Mouse (Mus musculus): Measurements from ENCODE around the gene Esx1. TPM values are rescaled to one million over a fixed set of nuclear protein-coding genes. Genes with fewer than 3 reads are reported as not detected.
A peak's percentile ranks its signal among the peaks of the same experiment; 100 is the strongest.

Gene Esx1
- polyA plus RNA-seq, 1 experiment from 2014 or later: not detected

DNA sequence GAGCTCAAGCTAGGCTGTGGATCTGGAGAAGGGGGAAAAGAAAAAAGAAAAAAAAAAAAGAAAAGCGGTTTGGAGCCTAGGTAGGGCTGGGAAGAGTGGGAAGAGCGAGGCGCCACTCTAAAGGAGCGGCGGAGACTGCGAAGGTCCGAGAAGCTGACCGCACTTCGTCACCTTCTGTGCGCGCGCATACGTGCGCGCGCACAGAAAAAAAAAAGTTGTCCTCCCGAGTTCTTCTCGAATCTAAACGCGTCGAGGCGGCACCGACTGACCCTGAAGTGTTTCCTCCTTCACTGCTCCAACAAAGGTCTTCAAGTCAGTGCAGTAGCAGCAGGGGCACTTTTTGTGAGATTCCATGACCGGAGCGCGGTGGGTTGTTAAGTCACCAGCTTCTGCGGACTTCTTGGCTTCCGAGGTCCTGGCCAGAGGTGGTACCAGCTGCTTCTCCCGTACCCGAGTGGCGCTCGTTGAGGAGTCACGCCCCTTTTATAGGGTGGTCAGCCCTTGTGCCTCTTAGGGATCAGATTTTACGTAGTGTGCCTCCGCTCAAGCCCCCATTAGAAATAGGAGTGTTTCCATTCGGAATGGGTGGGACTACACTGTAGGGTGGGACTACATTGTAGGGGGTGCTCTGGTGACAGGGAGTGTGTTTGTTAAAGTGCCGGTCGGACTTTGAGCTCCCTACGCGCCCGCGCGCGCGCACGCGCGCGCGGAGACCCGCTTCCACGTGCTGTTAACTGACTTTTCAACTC lies 2.0 kb downstream of the Esx1 start:
- ATAC-seq (ENCODE audit: low FRiP score, low read depth): no peak
- peaks cover 85% of the 10 kb centered on the region for H3K27me3 ChIP-seq
- peak overlapping the region; percentile 18 for H3K4me3 ChIP-seq
- H3K4me2 ChIP-seq (replicated peaks): peak overlapping the region; percentile 46
- WGBS: 17% methylated on average over 51 of the region's 52 CpGs
- H3K9me3 ChIP-seq: no peaks in the 10 kb centered on the region
- H3K36me3 ChIP-seq: no peaks in the 10 kb centered on the region
- H3K27ac ChIP-seq: no peak overlapping the region
- H3K4me1 ChIP-seq: no peaks in the 10 kb centered on the region
- H3K9ac ChIP-seq: no peak overlapping the region

DNA sequence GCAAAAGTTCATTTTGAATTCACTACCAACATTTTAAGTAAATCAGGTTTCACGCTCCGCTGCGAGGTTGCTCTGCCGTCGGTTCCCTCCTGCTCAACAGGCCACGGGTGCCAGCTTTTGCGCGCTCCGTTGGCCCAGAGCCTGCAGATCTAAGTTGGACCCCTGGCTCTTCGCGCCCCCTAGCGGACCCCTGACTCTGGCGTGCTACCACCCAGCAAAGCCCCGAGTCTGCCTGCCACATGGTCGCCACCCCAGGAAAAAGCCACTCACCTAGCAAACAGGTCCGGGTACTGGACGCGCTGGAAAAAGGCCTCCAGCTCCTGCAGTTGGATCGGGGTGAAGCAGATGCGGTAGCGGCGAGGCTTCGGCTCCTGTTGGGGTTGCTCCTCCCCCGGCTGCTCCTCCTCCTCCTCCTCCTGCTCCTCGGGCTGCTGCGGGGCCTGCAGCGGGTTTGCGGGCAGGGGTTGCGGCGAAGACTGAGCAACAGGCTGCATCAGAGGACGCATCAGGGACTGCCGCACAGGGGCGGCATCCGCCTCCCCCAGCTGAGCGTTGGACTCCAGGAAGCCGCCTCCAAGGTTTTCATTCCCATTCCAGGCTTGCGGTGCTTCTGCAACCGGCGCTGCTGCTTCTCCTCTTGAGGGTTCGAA lies 3.7 kb downstream of the Esx1 start:
- Histone ChIP-seq H3K27me3 (peaks cover 86% of the 10 kb centered on the region), H3K9ac (no peak overlapping the region), H3K4me3 (peak overlapping the region; percentile 20; the same call in 1 of the 2 replicates), H3K9me3 (no peaks in the 10 kb centered on the region), H3K27ac (no peak overlapping the region), H3K4me2 (replicated peaks) (peak overlapping the region; percentile 46), H3K36me3 (no peaks in the 10 kb centered on the region), H3K4me1 (no peaks in the 10 kb centered on the region)
- ATAC-seq (ENCODE audit: low FRiP score, low read depth): peak; percentile 72; the same call in 1 of the 2 replicates
- 15% methylated on average over 38 of the region's 40 CpGs for WGBS

DNA sequence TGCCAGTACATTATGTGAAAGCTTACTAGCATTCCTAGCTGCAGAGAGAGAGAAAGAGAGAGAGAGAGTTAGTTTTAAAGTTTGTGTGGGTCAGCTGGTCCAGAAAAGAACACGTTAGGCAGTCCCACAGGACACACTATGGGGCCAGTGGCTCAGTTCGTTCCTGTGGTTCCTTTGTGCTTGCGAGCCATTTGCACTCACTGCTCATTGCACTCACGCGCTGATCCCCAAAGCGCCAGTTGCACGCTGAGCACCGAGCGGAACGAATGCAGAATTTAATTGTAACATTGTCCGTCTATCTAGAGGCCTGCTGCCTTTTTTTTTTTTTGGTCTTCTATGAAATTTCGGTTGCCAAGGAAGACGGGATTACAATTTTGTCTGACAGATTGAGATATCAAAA lies 15.4 kb downstream of the Esx1 start:
- Histone ChIP-seq H3K4me3 (no peak overlapping the region), H3K4me1 (no peaks in the 10 kb centered on the region), H3K9ac (no peak overlapping the region), H3K9me3 (no peaks in the 10 kb centered on the region), H3K36me3 (no peaks in the 10 kb centered on the region), H3K27me3 (peaks cover 49% of the 10 kb centered on the region), H3K27ac (no peak overlapping the region), H3K4me2 (replicated peaks) (no peak overlapping the region)
- 17% methylated on average over 13 of the region's 13 CpGs for WGBS
- ATAC-seq (ENCODE audit: low FRiP score, low read depth): no peak

DNA sequence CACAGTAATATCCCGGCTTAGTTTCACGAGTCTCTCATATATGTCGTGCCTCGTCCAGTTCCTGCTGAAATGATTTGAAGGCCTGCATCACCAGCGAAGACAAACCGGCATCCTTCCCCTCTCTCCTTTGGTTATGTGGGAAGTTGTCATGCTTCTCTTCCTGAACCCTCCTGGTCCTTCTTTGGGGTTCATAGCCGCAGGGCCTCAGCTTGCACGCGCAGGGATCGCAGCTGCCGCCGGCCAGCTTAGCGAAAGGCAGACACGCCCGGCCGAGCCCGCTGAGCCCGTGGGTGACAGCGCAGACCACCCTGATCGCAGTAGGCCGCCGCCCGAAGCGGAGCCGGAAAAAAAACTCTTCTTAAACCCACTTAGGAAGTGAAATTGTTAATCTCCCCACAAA lies 17.4 kb downstream of the Esx1 start:
- ATAC-seq (ENCODE audit: low FRiP score, low read depth): no peak
- Histone ChIP-seq H3K4me2 (replicated peaks) (no peak overlapping the region), H3K27ac (no peak overlapping the region), H3K4me1 (no peaks in the 10 kb centered on the region), H3K36me3 (no peaks in the 10 kb centered on the region), H3K9me3 (no peaks in the 10 kb centered on the region), H3K4me3 (no peak overlapping the region), H3K27me3 (peaks cover 66% of the 10 kb centered on the region), H3K9ac (no peak overlapping the region)
- 20% methylated on average over 25 of the region's 25 CpGs for WGBS

Other genes with a start within 250 kb of the Esx1 start
- gene H2bfm, start 194.8 kb downstream of the Esx1 start, polyA plus RNA-seq (2015; fragmentation: Nextera tagmentation; extraction: Ambion mirVana): not detected in 2 replicates
- gene Tmsb15b2, start 146.6 kb downstream of the Esx1 start, polyA plus RNA-seq (2015; fragmentation: Nextera tagmentation; extraction: Ambion mirVana): 76.7 and 90.3 TPM in 2 replicates
- gene Tmsb15l, start 145.2 kb downstream of the Esx1 start, polyA plus RNA-seq (2015; fragmentation: Nextera tagmentation; extraction: Ambion mirVana): 7.3 and 7.8 TPM in 2 replicates
- gene Tmsb15b1, start 145.2 kb downstream of the Esx1 start, polyA plus RNA-seq (2015; fragmentation: Nextera tagmentation; extraction: Ambion mirVana): 34.6 and 37.4 TPM in 2 replicates
- gene Zcchc18, start 128.9 kb downstream of the Esx1 start, polyA plus RNA-seq (2015; fragmentation: Nextera tagmentation; extraction: Ambion mirVana): 34.6 and 37.0 TPM in 2 replicates
- gene Slc25a53, start 83.8 kb downstream of the Esx1 start, polyA plus RNA-seq (2015; fragmentation: Nextera tagmentation; extraction: Ambion mirVana): 12.4 and 14.8 TPM in 2 replicates
- 8.7 and 9.4 TPM in 2 replicates for gene Fam199x, start 72.5 kb downstream of the Esx1 start, polyA plus RNA-seq (2015; fragmentation: Nextera tagmentation; extraction: Ambion mirVana)

Data from limb, embryonic 13.5 days (tissue).